Mouse (Mus musculus) cerebellum, adult 11 months (tissue): ENCODE measurements at regions not wholly inside any gene's neighbourhood (a gene's known extent, or its start where the extent isn't known, plus 50 kb on each side); places are given as distances from the start of the nearest gene placed in this dataset.

Experiments
- DNase-seq: peaks from one replicate; pipeline ENCODE4 v3.0.0; 2022

- DNase-seq: peak; percentile 11
These were observed 80.7 kb downstream of the Gm7361 start for GRCm38 (mm10) chr5:26338191-26338590.

GRCm38 (mm10) chr5:26339266-26339665 is 81.8 kb downstream of the Gm7361 start:
- peak; percentile 16 for DNase-seq

GRCm38 (mm10) chr5:26355156-26355555 is 97.7 kb downstream of the Gm7361 start:
- no peak for DNase-seq

GRCm38 (mm10) chr5:26359082-26359481 is 101.6 kb downstream of the Gm7361 start:
- no peak for DNase-seq

GRCm38 (mm10) chr5:26374175-26374984 is 116.9 kb downstream of the Gm7361 start:
- DNase-seq: no peak

- DNase-seq: no peak
These were observed 149.7 kb downstream of the Gm7361 start for GRCm38 (mm10) chr5:26407088-26407672.

- no peak for DNase-seq
These were observed 155.7 kb downstream of the Gm7361 start for GRCm38 (mm10) chr5:26413185-26413584.

- no peak for DNase-seq
These were observed 187.1 kb downstream of the Gm7361 start for GRCm38 (mm10) chr5:26444331-26445200.

- DNase-seq: no peak
These were observed 193.8 kb downstream of the Gm7361 start for GRCm38 (mm10) chr5:26451306-26451705.

- no peak for DNase-seq
These were observed 200.1 kb downstream of the Gm7361 start for GRCm38 (mm10) chr5:26457627-26458026.

- no peak for DNase-seq
These were observed 209.2 kb downstream of the Gm7361 start for GRCm38 (mm10) chr5:26466666-26467065.

- DNase-seq: peak; percentile 27
These were observed 228.2 kb downstream of the Gm7361 start for GRCm38 (mm10) chr5:26485726-26486125.

- DNase-seq: no peak
These were observed 236.5 kb downstream of the Gm7361 start for GRCm38 (mm10) chr5:26494003-26494402.

- DNase-seq: peak; percentile 86
These were observed 240.3 kb downstream of the Gm7361 start for GRCm38 (mm10) chr5:26497641-26498430.

GRCm38 (mm10) chr5:26509525-26510168 is 252.2 kb downstream of the Gm7361 start:
- no peak for DNase-seq

GRCm38 (mm10) chr5:26513039-26513955 is 255.8 kb downstream of the Gm7361 start:
- no peak for DNase-seq

- DNase-seq: no peak
These were observed 278.1 kb downstream of the Gm7361 start for GRCm38 (mm10) chr5:26535556-26535955.

- no peak for DNase-seq
These were observed 253.7 kb upstream of the Dpp6 start for GRCm38 (mm10) chr5:26563291-26563690.

GRCm38 (mm10) chr5:26564056-26564455 is 252.9 kb upstream of the Dpp6 start:
- DNase-seq: peak; percentile 89

- DNase-seq: peak; percentile 82
These were observed 244.3 kb upstream of the Dpp6 start for GRCm38 (mm10) chr5:26572691-26573191.

GRCm38 (mm10) chr5:26573446-26573845 is 243.6 kb upstream of the Dpp6 start:
- peak; percentile 28 for DNase-seq
